Mouse (Mus musculus): ENCODE results near the gene Ndufaf2. TPM values are rescaled to one million over a fixed set of nuclear protein-coding genes. Genes with fewer than 3 reads are reported as not detected.

Gene Ndufaf2
- polyA plus RNA-seq, 1 experiment = 0.84 TPM

DNA sequence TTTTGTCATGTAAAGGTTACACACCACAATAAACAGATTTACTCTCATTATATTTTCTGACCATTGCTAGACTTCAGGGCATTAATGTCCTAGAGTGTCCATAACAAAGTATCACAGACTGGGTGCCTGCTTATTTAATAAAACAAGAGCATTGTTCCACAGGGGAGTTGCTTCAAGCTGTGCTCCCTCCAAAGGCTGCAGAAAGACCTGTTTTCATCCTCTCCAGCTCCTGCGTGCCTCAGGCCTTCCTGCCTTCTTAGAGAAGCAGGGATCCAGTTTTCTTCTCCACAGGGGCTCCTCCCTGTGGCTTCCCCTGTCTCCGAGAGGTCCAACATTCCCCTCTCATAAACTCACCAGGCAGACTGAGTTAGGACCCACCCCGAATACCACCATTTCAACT, 202.2 kb downstream of the Ndufaf2 start:
- no peak for TF ChIP-seq POLR2A (IDR thresholded peaks at IDR 0.05; ENCODE audit: low read depth, low read length)
- TF ChIP-seq CTCF (IDR thresholded peaks at IDR 0.05; ENCODE audit: extremely low read depth, insufficient read length, insufficient replicate concordance, low read depth, low read length) = no peak
- Histone ChIP-seq H3K27ac (ENCODE audit: insufficient read depth, low read depth, low read length) (no peak overlapping the region), H3K4me1 (ENCODE audit: control insufficient read depth, insufficient read depth, insufficient read length, low read length) (no peaks in the 10 kb centered on the region; the same call in none of the 2 replicates), H3K4me3 (ENCODE audit: low read depth, low read length) (no peak overlapping the region), H3K27me3 (ENCODE audit: control insufficient read depth, insufficient read depth, low read length) (no peaks in the 10 kb centered on the region), H3K36me3 (ENCODE audit: control insufficient read depth, insufficient read depth, low read length) (no peaks in the 10 kb centered on the region)
- WGBS = 77% methylated on average over 3 of the region's 3 CpGs

- 52% methylated on average over 17 of the region's 18 CpGs for WGBS
- Histone ChIP-seq H3K4me1 (ENCODE audit: control insufficient read depth, insufficient read depth, insufficient read length, low read length) (no peaks in the 10 kb centered on the region; the same call in none of the 2 replicates), H3K4me3 (ENCODE audit: low read depth, low read length) (no peak overlapping the region), H3K27me3 (ENCODE audit: control insufficient read depth, insufficient read depth, low read length) (no peaks in the 10 kb centered on the region), H3K36me3 (ENCODE audit: control insufficient read depth, insufficient read depth, low read length) (no peaks in the 10 kb centered on the region), H3K27ac (ENCODE audit: insufficient read depth, low read depth, low read length) (no peak overlapping the region)
- TF ChIP-seq CTCF (IDR thresholded peaks at IDR 0.05; ENCODE audit: extremely low read depth, insufficient read length, insufficient replicate concordance, low read depth, low read length) (no peak), POLR2A (IDR thresholded peaks at IDR 0.05; ENCODE audit: low read depth, low read length) (no peak)
These were observed 202.9 kb downstream of the Ndufaf2 start for GRCm38 (mm10) chr13:107955327-107956110.

DNA sequence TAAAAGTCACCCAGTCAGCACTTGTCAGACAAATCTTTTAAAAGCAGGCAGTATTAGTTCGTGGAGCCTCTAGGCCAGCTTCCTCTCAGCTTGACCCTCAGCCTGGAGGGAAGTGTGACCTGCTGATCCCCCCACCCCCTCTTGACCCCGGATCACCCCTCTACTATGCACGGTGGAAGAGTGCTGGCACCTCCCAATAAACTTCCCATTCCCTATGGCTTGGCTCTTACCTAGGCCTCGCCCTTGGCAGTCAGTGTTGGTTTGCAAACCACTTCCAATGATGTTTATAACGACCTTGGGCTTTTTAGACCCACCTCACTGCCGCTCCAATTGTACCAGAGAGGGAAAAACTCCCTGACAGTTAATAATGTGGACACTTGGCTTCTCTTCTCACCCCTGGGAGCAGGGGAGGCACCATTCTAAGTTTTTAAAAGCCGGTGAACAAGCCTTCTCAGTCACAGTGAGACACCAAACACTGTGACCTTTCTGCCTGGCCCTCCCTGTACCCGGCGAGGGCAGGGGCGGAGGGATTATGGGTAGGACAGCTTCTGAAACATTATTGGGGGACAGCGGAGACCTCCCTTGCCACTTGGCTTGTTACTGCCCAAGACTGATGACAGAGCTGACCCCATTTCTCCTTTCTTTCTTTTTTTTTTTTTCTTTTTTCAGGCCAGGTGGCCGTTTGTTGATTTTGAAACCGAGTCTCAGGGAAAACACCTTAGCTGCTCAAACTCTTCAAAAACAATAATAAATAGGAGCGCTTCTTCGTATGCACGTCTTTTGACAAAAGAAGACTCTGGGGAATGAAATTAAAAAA, 203.8 kb downstream of the Ndufaf2 start:
- Histone ChIP-seq H3K36me3 (ENCODE audit: control insufficient read depth, insufficient read depth, low read length) (no peaks in the 10 kb centered on the region), H3K4me3 (ENCODE audit: low read depth, low read length) (no peak overlapping the region), H3K4me1 (ENCODE audit: control insufficient read depth, insufficient read depth, insufficient read length, low read length) (no peaks in the 10 kb centered on the region; the same call in none of the 2 replicates), H3K27ac (ENCODE audit: insufficient read depth, low read depth, low read length) (no peak overlapping the region), H3K27me3 (ENCODE audit: control insufficient read depth, insufficient read depth, low read length) (no peaks in the 10 kb centered on the region)
- WGBS = 65% methylated on average over 16 of the region's 16 CpGs
- TF ChIP-seq CTCF (IDR thresholded peaks at IDR 0.05; ENCODE audit: extremely low read depth, insufficient read length, insufficient replicate concordance, low read depth, low read length) = no peak
- TF ChIP-seq POLR2A (IDR thresholded peaks at IDR 0.05; ENCODE audit: low read depth, low read length) = no peak

GRCm38 (mm10) chr13:107954100-107954444, 204.4 kb downstream of the Ndufaf2 start:
- H3K27ac ChIP-seq (ENCODE audit: insufficient read depth, low read depth, low read length) = no peak overlapping the region
- H3K27me3 ChIP-seq (ENCODE audit: control insufficient read depth, insufficient read depth, low read length) = no peaks in the 10 kb centered on the region
- WGBS = 48% methylated on average over 9 of the region's 9 CpGs
- no peaks in the 10 kb centered on the region; the same call in none of the 2 replicates for H3K4me1 ChIP-seq (ENCODE audit: control insufficient read depth, insufficient read depth, insufficient read length, low read length)
- H3K4me3 ChIP-seq (ENCODE audit: low read depth, low read length) = no peak overlapping the region
- no peaks in the 10 kb centered on the region for H3K36me3 ChIP-seq (ENCODE audit: control insufficient read depth, insufficient read depth, low read length)
- TF ChIP-seq CTCF (IDR thresholded peaks at IDR 0.05; ENCODE audit: extremely low read depth, insufficient read length, insufficient replicate concordance, low read depth, low read length) (no peak), POLR2A (IDR thresholded peaks at IDR 0.05; ENCODE audit: low read depth, low read length) (no peak)

Other genes with a start within 250 kb of the Ndufaf2 start
- 1.7 and 3.3 TPM in 2 replicates for gene Smim15, start 114.2 kb downstream of the Ndufaf2 start, polyA plus RNA-seq (2012; rRNA removed)
- gene Ercc8, start 108 bp upstream of the Ndufaf2 start, polyA plus RNA-seq (2012; rRNA removed) = 3.2 and 5.0 TPM in 2 replicates
- 1.5 and 3.7 TPM in 2 replicates for gene Elovl7, start 55.8 kb upstream of the Ndufaf2 start, polyA plus RNA-seq (2012; rRNA removed)
- gene Depdc1b, start 157.7 kb upstream of the Ndufaf2 start, polyA plus RNA-seq (2012; rRNA removed) = 0.47 and 0.82 TPM in 2 replicates

All from small intestine, adult 2 months (tissue).